Mouse (Mus musculus) layer of hippocampus, adult 18-20 months (tissue): ENCODE measurements at regions not wholly inside any gene's neighbourhood (a gene's known extent, or its start where the extent isn't known, plus 50 kb on each side); places are given as distances from the start of the nearest gene placed in this dataset.

Source experiments
- DNase-seq, 2 experiments: peaks; one replicate each; pipeline ENCODE4 v3.0.0; 2022; ENCODE audit warnings: low spot score in 2 of 2

GRCm38 (mm10) chr8:117898015-117898414 is 96.3 kb upstream of the Mphosph6 start:
- DNase-seq, result peak in 1 of 2 experiments; percentile 9

GRCm38 (mm10) chr8:117894861-117895260 is 93.1 kb upstream of the Mphosph6 start:
- no peak for DNase-seq

- DNase-seq, result no peak
Measured at GRCm38 (mm10) chr8:117890211-117890610, 88.5 kb upstream of the Mphosph6 start.

GRCm38 (mm10) chr8:117881414-117881973 is 79.8 kb upstream of the Mphosph6 start:
- DNase-seq, result peak in 1 of 2 experiments; percentile 20

- no peak for DNase-seq
Measured at GRCm38 (mm10) chr8:117880279-117880975, 78.7 kb upstream of the Mphosph6 start.

- no peak for DNase-seq
Measured at GRCm38 (mm10) chr8:117873611-117874010, 71.9 kb upstream of the Mphosph6 start.

GRCm38 (mm10) chr8:117867138-117867537 is 65.4 kb upstream of the Mphosph6 start:
- DNase-seq, result no peak

- no peak for DNase-seq
Measured at GRCm38 (mm10) chr8:117865014-117865413, 63.3 kb upstream of the Mphosph6 start.

- DNase-seq, result peak in 1 of 2 experiments; percentile 42
Measured at GRCm38 (mm10) chr8:117863837-117864236, 62.1 kb upstream of the Mphosph6 start.

- DNase-seq, result no peak
Measured at GRCm38 (mm10) chr8:117862318-117862717, 60.6 kb upstream of the Mphosph6 start.

GRCm38 (mm10) chr8:117859734-117860133 is 58.0 kb upstream of the Mphosph6 start:
- no peak for DNase-seq

- no peak for DNase-seq
Measured at GRCm38 (mm10) chr8:117859095-117859494, 57.4 kb upstream of the Mphosph6 start.

GRCm38 (mm10) chr8:117856121-117856520 is 54.4 kb upstream of the Mphosph6 start:
- no peak for DNase-seq

GRCm38 (mm10) chr8:117854942-117855491 is 53.3 kb upstream of the Mphosph6 start:
- no peak for DNase-seq

GRCm38 (mm10) chr8:117854301-117854700 is 52.6 kb upstream of the Mphosph6 start:
- no peak for DNase-seq

GRCm38 (mm10) chr8:117853408-117853807 is 51.7 kb upstream of the Mphosph6 start:
- DNase-seq, result no peak

GRCm38 (mm10) chr8:117852521-117852920 is 50.8 kb upstream of the Mphosph6 start:
- DNase-seq, result no peak
